In genomic region chr19:55536273-55536937, GRCm38 (mm10) we compare ENCODE assay signal across 33 mouse cellular contexts.
"Had no signal": no experiment of that assay in that cellular context is flagged by ENCODE, and none has a peak within 500 bp of the region (broad histone marks: within the 10 kb centered on the region; RNA-seq: fewer than 3 reads in every experiment).

No protein-coding gene starts in this region.

- H3K27me3 ChIP-seq: heart, embryonic 12.5 days; heart, embryonic 13.5 days; heart, embryonic 15.5 days; intestine, embryonic 15.5 days; kidney, embryonic 15.5 days had no signal

- H3K4me3 ChIP-seq: heart, embryonic 12.5 days; heart, embryonic 13.5 days; heart, embryonic 15.5 days; hindbrain, embryonic 10.5 days; hindbrain, embryonic 12.5 days; hindbrain, embryonic 13.5 days; hindbrain, embryonic 15.5 days; intestine, embryonic 15.5 days; kidney, embryonic 15.5 days; layer of hippocampus, adult 2 months; left cerebral cortex, adult 2 months had no signal

- H3K27ac ChIP-seq: heart, embryonic 13.5 days; heart, embryonic 15.5 days; hindbrain, embryonic 10.5 days; hindbrain, embryonic 12.5 days; hindbrain, embryonic 13.5 days; hindbrain, embryonic 14.5 days; hindbrain, embryonic 15.5 days; hindbrain, postnatal 0 days; intestine, embryonic 15.5 days; kidney, embryonic 15.5 days; kidney, postnatal 0 days; layer of hippocampus, adult 2 months; left cerebral cortex, adult 2 months had no signal

- ATAC-seq: hindbrain, embryonic 16.5 days; hindbrain, postnatal 0 days; inflammation-experienced regulatory T-cells, adult 6 months; intestine, embryonic 15.5 days; intestine, embryonic 16.5 days; intestine, postnatal 0 days had no signal

- H3K36me3 ChIP-seq: heart, embryonic 12.5 days; heart, embryonic 13.5 days; heart, embryonic 15.5 days; hindbrain, embryonic 10.5 days; hindbrain, embryonic 12.5 days; hindbrain, embryonic 13.5 days; hindbrain, embryonic 15.5 days; intestine, embryonic 15.5 days; kidney, embryonic 15.5 days had no signal

- H3K4me2 ChIP-seq: heart, embryonic 12.5 days; heart, embryonic 13.5 days; heart, embryonic 15.5 days; hindbrain, embryonic 12.5 days; hindbrain, embryonic 13.5 days; hindbrain, embryonic 14.5 days; hindbrain, embryonic 15.5 days; intestine, embryonic 15.5 days; kidney, embryonic 15.5 days had no signal

- H3K9ac ChIP-seq: heart, embryonic 12.5 days; heart, embryonic 13.5 days; heart, embryonic 15.5 days; hindbrain, embryonic 12.5 days; hindbrain, embryonic 13.5 days; hindbrain, embryonic 14.5 days; hindbrain, embryonic 15.5 days; intestine, embryonic 15.5 days; kidney, embryonic 15.5 days had no signal

- DNase-seq: heart, postnatal 10 days; heart, postnatal 14 days; heart, postnatal 36 days; kidney, adult 11 months; kidney, adult 18-20 months; kidney, adult 2 months; kidney, adult 8-10 months; kidney, adult 9 months; kidney, postnatal 10 days; kidney, postnatal 14 days; kidney, postnatal 25 days; kidney, postnatal 36 days; kidney, postnatal 4 days; layer of hippocampus, adult 9-11 months; layer of hippocampus, postnatal 36 days had no signal

- H3K9me3 ChIP-seq: heart, embryonic 12.5 days; heart, embryonic 13.5 days; heart, embryonic 15.5 days; hindbrain, embryonic 10.5 days; hindbrain, embryonic 12.5 days; hindbrain, embryonic 13.5 days; hindbrain, embryonic 15.5 days; intestine, embryonic 15.5 days; kidney, embryonic 15.5 days had no signal

- H3K4me1 ChIP-seq: heart, embryonic 12.5 days; heart, embryonic 13.5 days; heart, embryonic 15.5 days; hindbrain, embryonic 10.5 days; hindbrain, embryonic 12.5 days; hindbrain, embryonic 13.5 days; hindbrain, embryonic 15.5 days; intestine, embryonic 15.5 days had no signal
